Mouse (Mus musculus) gastrocnemius, adult 18-20 months (tissue): ENCODE results near the gene Nhlh1. TPM values are rescaled to one million over a fixed set of nuclear protein-coding genes. Genes with fewer than 3 reads are reported as not detected.

ENCODE experiments used
- DNase-seq: peaks from one replicate; pipeline ENCODE4 v3.0.0; 2021; ENCODE audit warnings: low spot score
- total RNA-seq, 2 experiments: library from RNA; stranded (reverse); gene quantifications; 2 replicates each; pipeline ENCODE4 v1.2.3; 2021

Gene Nhlh1
- total RNA-seq, 2 experiments from 2014 or later: not detected

GRCm38 (mm10) chr1:172016660-172017516 is 40.5 kb downstream of the Nhlh1 start:
- no peak for DNase-seq

- no peak for DNase-seq
Observed at GRCm38 (mm10) chr1:172016031-172016430, 41.3 kb downstream of the Nhlh1 start.

DNA sequence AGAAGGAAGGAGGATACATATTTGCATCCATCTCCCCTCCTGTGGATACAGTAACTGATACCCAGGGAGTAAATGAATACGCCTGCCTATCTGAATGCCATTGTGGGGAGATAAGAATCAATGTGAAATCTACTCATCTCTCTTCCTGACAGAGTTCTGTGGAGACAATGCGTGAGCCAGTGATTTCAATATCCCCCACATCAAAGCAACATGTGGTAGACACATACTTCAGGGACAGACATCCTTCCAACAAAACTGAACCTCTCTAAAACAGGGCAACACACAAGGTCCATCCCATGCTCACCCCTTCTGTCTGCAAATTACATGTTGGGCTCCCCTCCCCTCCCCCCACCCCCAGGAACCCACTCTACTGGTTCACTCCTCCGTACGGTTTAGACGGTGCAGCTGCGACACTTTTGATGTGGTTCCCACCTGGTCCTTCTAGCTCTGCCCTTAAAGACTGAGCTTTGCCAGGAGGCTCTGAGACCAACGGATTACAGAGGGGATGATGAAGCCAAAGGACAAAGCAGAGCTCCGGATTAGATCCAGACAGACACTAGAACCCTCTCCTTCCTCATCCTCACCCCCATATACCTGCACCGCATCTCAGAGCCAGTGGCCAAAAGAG is 41.9 kb downstream of the Nhlh1 start:
- DNase-seq: no peak

DNA sequence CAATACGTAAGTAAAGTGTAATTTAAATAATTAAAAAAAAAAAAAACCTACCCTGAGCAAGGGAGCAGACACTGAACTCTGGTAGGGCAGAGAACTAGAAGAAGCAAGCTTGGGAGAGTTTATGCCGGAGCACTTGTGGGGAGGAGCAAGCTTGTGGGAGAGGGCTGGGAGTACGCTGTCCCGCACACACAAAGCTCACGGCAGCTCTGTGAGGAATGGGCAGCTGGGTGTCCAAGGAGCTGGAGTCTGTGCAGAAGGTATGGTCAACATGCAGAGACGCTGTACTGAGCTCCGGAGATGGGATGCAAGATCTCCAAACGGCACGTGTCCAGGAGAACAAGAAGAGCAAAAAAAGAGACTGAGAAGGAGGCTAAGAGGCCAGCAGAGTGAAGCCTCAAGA is 42.6 kb downstream of the Nhlh1 start:
- DNase-seq: no peak

DNA sequence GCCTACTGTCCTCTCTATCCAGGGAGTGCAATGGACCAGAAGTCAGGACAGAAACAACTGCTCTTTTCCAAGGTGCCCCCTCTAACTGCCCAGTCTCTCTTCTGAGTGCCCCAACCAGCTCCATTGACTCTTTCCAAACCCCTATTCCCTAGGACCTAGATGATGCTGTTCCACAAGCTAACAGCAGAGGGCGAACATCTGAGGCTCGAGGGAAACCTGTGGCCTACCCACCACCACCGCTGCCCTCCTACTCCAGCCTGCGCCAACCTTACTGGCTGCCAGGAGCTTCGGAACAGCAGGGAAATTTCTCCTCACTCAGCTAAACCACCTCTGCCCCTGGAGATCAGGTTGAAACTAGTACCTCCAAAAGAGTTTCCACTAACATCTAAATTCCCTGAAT is 45.3 kb downstream of the Nhlh1 start:
- DNase-seq: peak; percentile 54

DNA sequence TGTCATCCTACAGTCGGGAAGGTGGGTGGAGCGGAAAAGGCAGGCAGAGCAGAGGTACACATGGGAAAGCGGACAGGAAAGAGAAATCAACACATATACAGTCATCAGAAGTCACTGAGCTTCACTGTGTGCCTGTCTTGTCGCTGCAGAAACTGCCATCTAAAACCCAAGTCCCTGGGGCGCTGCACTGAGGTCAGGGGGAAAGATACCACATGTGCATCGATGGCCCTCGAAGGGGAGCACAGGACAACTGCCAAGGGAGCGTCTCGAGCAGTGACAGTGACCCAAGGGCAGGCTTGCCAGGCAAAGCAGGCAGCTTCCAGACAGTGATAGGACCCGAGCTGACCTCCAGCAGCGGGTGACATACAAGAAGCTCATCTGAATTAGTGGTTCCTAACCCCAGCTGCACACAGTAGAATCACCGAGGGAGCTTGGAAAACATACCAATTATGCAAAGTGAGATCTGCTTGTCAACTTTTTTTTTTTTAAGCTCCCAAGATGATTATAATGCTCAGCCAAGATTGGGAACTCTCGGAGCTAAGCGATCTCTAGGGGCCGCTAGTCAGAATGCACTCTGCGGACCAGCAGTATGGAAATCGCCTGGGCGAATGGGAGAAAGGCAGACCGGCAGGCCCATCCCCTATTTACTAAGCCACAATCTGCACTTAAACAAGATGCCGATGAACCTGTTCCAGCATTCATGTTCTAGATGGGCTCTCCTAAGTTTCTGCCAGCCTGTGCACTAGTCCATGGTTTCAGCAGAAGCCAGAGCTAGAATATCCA is 47.1 kb downstream of the Nhlh1 start:
- DNase-seq: no peak

- no peak for DNase-seq
Observed at GRCm38 (mm10) chr1:172009406-172009805, 48.0 kb downstream of the Nhlh1 start.

- DNase-seq: no peak
Observed at GRCm38 (mm10) chr1:172008351-172008750, 49.0 kb downstream of the Nhlh1 start.

GRCm38 (mm10) chr1:172007761-172008160 is 49.6 kb downstream of the Nhlh1 start:
- no peak for DNase-seq

Other genes starting within 250 kb of the Nhlh1 start
- gene Cd84, start 217.9 kb downstream of the Nhlh1 start, total RNA-seq: under 1 TPM; 0.32 to 0.33 TPM
- gene Gm10521, start 161.9 kb downstream of the Nhlh1 start, total RNA-seq: not detected
- not detected for gene Slamf6, start 140.1 kb downstream of the Nhlh1 start, total RNA-seq
- under 1 TPM; 0.34 to 0.55 TPM for gene Vangl2, start 29.1 kb downstream of the Nhlh1 start, total RNA-seq
- 10 to 100 TPM; 85.8 to 86.6 TPM for gene Copa, start 25.0 kb upstream of the Nhlh1 start, total RNA-seq
- 10 to 100 TPM; 24.7 to 24.8 TPM for gene Ncstn, start 25.2 kb upstream of the Nhlh1 start, total RNA-seq
- gene Pex19, start 69.2 kb upstream of the Nhlh1 start, total RNA-seq: 10 to 100 TPM; 74.8 to 76.0 TPM
- 100 to 1,000 TPM; 192 to 193 TPM for gene Dcaf8, start 90.5 kb upstream of the Nhlh1 start, total RNA-seq
- gene Pea15a, start 149.2 kb upstream of the Nhlh1 start, total RNA-seq: 10 to 100 TPM; 20.2 to 33.2 TPM
- 1,000 to 10,000 TPM; 2,670 to 3,214 TPM for gene Casq1, start 162.3 kb upstream of the Nhlh1 start, total RNA-seq
- gene Atp1a4, start 200.8 kb upstream of the Nhlh1 start, total RNA-seq: under 1 TPM; 0.40 to 0.43 TPM
- gene Igsf8, start 204.1 kb upstream of the Nhlh1 start, total RNA-seq: 10 to 100 TPM in 1 of 2 experiments, 1 to 10 TPM in 1; 7.6 to 10.6 TPM
- 1,000 to 10,000 TPM in 1 of 2 experiments, 100 to 1,000 TPM in 1; 896 to 1,049 TPM for gene Atp1a2, start 240.5 kb upstream of the Nhlh1 start, total RNA-seq